Mouse (Mus musculus) urinary bladder, adult 18-20 months (tissue): Measurements from ENCODE around the gene Dcaf17.

ENCODE experiments used
- DNase-seq, 2 experiments: peaks; one replicate each; pipeline ENCODE4 v3.0.0; 2022; ENCODE audit warnings: low spot score in 2 of 2, mixed read lengths in 2 of 2

The Dcaf17 gene

DNA sequence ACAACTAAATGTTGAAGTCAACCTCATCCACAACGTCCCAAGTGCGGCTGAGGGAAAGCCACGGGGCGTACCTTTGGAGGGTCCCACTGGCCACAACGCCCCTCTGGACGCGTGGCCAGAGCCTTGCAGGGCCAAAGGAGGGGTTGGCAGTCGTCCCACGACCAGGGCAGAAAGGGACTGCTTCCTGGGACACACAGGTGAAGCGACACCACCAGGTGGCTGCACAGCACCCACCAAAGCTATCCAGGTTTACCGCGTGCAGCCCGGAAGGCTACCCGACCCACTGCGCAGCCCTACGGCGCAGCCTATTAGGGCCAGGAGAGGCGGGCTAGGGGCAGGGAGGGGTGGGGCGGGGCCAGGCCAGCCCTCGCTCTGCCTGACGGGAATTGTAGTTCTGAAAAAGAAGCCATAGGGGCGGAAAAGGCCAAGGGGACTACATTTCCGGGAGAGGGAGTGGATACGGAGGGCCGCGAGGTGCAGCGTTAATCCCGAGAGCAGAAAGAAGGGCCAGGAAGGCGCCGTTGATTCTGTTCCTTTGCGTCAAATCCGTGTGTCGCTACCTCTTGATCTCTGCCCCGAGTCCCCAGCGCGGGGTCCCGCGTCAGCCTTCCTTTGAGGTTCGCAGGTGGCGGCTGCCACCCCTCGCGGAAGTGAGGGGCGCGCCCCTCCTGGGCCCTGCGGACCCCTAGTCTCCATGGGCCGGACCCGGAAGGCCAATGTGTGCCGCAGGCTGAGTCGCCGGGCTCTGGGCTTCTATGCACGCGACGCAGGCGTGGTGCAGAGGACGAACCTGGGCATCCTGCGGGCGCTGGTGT, at the start of gene Dcaf17, which contains the start of gene Mettl8:
Gene Dcaf17 (plus strand): TSS at position 29 of the 815 bp plus-strand sequence.
Gene Mettl8 (minus strand): TSS at position 284 of the 815 bp plus-strand sequence.
- DNase-seq = peak; percentile 82 to 85

- DNase-seq = no peak
Observed at GRCm38 (mm10) chr2:71011816-71012215, 43.3 kb upstream of the Dcaf17 start.

- DNase-seq = no peak
Observed at GRCm38 (mm10) chr2:71013521-71013920, 41.6 kb upstream of the Dcaf17 start.

DNA sequence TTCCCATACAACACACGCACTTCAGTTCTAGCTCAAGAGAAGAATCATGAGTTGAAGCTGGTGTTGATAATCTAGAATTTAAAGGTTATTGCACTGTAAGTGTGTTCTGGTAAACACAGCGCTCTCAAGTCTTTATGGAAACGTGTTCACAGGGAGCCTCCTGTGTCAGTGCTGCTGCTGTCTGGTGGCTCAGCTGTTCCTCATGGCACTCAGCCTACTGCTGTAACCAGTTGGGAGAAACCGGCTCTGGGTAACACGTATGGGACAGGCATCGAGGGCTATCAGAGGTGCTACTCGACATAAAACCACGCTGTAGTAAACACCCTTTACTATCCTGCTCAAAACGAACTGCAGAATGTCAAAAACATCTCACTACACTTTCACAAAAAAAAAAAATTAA, 35.9 kb upstream of the Dcaf17 start:
- no peak for DNase-seq

DNA sequence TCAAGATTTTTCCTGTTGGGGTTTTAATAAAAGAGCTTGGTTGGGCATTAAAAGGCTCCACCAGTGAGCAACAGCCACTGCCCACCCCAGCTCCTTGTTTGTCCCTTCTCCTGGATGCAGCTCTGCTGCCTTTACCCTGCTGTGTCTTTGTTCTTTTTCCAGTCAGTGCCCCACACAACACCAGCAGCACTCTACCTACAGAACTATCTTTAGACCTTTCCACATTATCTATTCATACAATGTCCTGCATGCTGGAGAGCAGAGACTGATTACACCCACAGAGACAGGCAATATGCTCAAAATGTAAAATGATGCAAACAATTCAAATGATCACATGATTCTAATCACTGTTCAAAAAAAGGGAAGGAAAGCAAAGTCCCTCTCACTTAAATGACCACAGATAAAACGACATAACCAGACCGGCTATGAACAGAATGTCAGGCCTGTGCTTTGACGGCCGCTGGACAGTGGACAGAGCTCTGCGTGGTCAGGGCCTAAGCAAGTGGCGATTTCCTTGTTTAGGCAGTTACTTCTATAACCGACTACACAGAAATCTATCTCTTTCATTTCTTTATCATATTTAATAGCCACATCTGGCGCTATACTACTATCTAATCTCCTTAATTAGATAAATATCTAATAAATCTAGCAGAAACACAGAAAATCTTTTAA, 35.3 kb upstream of the Dcaf17 start:
- DNase-seq = no peak

DNA sequence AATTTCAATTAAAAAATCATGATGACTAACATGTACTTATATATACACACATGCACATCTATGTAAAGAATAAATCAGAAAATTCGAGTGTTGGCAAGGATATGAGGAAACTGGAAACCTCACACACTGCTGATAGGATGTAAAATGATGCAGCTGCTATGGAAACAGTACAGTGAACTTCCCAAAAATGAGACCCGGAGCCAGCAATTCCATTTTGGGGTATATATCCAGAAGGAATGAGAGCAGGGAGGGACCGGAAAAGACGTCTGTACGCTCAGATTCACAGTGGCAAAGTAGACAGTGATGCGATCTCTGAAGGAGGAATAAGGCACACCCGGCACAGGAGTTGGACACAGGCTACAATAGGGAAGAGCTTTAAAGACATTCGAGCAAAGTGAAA, 34.5 kb upstream of the Dcaf17 start:
- DNase-seq = no peak

DNA sequence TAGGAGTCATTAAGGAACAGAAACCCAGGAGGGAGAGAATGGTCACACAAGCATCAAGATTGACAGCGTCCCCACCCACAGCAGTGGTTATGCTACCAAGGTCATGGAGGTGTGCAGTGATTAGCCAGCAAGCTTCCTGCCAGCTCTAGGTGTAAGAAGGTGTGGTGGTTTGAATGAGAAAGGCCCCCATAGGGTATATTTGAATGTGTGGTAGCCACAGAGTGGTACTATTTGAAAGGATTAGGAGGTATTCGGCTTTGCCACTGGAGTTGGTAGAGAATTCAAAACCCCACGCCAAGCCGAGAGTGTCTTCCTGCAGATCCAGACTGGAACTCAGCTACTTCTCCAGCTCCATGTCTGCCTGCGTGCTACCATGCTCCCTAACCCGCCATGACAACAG, 32.1 kb upstream of the Dcaf17 start:
- DNase-seq = no peak

DNA sequence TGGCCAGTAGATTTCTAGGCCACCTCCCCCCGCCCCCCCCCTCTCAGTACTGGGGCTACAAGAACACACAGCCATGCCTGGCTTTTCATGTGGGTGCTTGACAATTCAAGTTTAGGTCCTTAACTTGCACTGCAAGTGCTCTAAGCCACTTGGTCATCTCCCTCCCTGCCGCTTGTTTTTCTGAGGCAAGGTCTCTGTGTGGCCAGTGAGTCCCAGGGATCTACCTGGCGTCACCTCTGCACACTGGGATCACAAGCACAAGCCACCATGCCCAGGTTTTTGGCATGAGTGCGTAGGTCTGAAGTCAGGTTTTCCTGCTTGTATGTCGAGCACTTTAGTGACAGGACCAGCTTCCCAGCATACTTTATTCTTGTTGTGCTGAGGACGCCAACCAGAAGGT, 31.1 kb upstream of the Dcaf17 start:
- no peak for DNase-seq

DNA sequence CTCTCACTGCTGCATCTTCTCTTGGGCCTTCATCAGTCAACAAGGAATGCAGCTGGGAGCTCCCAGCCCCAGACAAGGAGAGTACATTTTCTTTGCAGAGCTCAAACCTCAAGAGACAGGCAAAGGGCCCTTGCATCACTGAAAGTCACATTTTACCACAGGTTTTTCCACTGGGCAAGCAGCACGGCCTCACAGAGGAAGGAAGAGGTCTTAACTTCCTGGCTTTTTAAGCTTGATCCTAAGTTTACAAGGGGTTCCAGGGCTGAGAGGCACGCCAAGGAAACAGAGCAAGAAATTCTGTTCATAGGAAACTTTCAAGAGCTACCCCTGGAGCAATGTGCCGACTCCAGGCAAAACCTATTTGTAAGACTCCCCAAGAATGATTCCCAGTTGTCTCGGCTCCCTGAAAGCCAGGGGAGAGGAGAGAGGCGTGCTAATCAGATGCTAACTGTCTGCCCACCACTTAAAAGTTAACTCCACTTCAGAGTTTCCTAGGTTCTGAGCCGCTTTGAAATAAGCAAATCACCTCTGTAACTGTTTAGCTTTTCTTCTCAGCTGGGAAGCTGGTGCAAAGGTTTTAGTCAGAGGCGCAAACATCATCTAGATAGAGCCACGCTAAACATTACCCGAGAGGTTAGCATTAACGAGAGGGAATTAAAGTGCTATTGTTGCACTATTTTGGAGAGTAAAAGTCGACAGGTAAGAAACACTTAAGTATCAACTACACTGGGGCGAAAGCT, 29.4 kb upstream of the Dcaf17 start:
- no peak for DNase-seq

GRCm38 (mm10) chr2:71026787-71027186, 28.3 kb upstream of the Dcaf17 start:
- DNase-seq = no peak

GRCm38 (mm10) chr2:71027631-71028030, 27.5 kb upstream of the Dcaf17 start:
- DNase-seq = no peak

DNA sequence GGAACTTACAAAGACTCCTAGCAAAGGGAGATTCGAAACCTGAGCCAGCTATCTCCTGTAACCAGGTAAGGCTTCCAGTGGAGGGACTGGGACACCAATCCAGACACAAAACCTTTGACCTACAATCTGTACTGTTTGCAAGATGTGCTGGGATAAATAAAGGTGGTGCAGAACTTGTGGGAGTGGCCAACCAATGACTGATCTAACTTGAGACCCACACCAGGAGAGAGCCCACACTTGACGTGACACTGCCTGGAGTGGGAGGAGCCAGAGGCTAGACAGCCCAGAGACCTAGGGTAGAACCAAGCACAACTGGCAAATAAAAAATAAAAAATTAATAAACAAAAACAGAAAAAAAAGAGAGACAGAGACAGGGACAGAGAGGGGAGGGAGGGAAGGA, 24.5 kb upstream of the Dcaf17 start:
- DNase-seq = no peak

GRCm38 (mm10) chr2:71031973-71032794, 22.9 kb upstream of the Dcaf17 start:
- no peak for DNase-seq

GRCm38 (mm10) chr2:71033014-71033413, 22.1 kb upstream of the Dcaf17 start:
- DNase-seq = no peak

GRCm38 (mm10) chr2:71033987-71034386, 21.1 kb upstream of the Dcaf17 start:
- DNase-seq = no peak

GRCm38 (mm10) chr2:71037447-71037846, 17.7 kb upstream of the Dcaf17 start:
- no peak for DNase-seq

DNA sequence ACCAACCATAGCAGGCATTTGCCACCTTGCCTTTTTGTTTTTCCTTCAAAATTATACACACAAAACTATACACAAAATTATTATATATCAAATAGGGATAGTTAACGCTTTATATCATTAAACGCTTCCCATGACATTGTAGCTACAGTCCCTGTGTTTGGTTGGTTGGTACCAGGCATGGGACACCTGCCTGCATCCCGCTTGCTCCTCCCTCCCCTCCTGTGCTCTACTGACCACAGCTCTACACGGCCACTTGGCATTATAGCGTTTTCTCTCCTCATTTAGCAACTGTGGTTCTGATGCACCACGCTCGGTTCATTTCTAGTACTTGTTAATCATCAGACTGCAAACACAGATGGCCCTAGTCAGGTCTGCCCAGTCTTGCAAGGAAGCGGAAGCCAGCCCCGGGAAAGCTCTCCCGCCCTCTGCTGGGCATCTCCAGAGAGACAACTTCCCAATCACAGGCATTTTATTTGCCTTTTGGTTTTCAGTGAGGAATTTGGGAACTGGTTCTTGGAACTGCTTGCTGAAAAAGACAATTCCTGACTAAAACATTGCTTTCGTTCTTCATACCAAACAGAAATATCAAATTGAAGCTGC, 15.5 kb upstream of the Dcaf17 start:
- peak; percentile 59 to 63 for DNase-seq

DNA sequence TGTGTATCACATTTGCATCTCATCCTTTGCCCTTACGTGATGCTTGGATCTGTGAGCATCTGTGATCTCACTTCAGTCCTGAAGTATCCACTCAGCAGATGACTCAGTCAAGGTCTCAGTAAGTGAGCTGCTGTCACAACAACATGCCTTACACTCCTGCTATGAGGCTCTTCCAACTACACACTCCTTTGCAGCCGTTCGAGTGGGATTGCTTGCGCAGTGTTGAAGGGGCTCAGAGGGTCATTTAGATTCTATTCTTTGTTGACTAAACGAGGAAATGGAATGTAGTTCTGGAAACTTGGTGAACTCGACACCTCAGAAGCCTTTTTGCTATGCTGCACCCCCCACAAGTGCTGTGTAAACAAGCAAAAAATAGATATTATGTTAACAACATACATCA, 9.0 kb upstream of the Dcaf17 start:
- DNase-seq = no peak

DNA sequence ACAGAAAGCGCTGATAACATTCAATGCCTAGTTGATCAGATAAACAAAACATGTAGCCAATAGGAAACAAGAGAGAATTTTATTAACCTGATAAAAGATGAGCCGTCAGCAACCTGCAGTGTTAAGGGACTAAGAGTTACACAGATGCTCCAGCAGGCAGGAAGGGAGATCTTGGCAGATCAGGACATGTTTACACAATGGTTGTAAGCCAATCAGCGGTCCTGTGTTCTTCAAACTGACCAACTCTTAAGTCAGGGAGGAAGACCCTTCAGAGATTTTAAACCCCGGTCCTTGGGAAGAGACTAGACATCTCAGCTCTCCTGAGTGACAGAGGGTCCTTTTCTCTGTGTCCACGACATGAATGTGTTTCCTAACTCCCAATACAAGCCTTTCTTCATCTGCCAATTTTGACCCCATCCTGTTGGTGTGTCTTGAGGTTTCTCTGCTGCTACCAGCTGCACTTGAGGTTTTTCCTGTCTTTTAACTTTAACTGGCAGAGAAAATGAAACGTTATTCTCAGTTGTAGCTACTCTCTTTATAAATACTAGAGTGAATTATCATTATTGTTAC, 8.3 kb upstream of the Dcaf17 start:
- DNase-seq = no peak

DNA sequence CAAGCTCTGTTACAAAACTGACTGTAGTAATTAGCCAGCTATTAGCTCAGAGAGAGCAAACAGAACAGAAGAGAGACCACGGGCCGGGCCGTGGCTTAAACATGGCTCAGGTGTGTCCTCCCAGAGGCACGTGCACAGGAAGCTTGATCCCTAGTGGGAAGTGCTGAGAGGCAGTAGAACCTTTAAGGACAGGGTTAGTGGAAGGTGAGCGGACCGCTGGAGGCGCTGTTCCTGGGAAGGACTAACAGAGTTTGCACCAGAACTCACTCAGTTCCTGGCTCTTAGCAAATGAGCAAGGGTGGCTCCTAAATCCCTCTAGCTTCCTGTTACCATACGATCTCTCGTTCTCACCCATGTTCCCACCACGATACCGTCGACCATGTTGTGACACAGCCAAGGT, 6.2 kb upstream of the Dcaf17 start:
- DNase-seq = no peak

- no peak for DNase-seq
Observed at GRCm38 (mm10) chr2:71050511-71050910, 4.6 kb upstream of the Dcaf17 start.
